Mouse (Mus musculus): ENCODE results near the gene Adipor2. TPM values are rescaled to one million over a fixed set of nuclear protein-coding genes. Genes with fewer than 3 reads are reported as not detected.

The Adipor2 gene
- total RNA-seq, 1 experiment, result 59.4 TPM

DNA sequence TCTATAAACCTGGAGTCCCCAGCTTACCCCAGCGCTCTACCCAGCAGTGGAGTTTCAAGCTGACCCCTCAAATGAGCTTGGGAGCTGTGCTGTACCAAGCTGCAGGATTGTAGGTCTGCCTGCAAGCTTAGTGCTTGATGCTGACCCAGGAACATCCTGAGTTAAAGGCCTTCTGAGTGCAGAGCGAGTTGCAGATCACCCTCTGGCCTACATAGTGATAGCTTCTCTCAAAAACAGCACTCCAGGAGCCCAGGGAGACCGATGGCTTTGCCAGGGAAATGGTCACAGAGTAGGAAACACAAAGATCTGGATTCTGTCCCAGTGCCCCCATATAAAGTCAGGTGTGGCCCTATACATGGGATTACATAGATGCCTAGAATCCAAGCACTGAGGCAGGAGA is 6.0 kb downstream of the Adipor2 start:
- no peak for TF ChIP-seq MAFK (IDR thresholded peaks at IDR 0.05; ENCODE audit: insufficient read depth, low read depth, low read length)
- TF ChIP-seq ZNF384 (IDR thresholded peaks at IDR 0.05; ENCODE audit: low read depth, low read length), result no peak
- no peak for TF ChIP-seq CHD2 (IDR thresholded peaks at IDR 0.05; ENCODE audit: low read depth, low read length)
- TF ChIP-seq HCFC1 (IDR thresholded peaks at IDR 0.05; ENCODE audit: borderline replicate concordance, insufficient read depth, low read length), result no peak
- no peak for TF ChIP-seq ZC3H11A (IDR thresholded peaks at IDR 0.05; ENCODE audit: borderline replicate concordance, low read depth, low read length)
- Histone ChIP-seq H3K27ac (ENCODE audit: insufficient read depth, low read depth, low read length, poor library complexity, severe bottlenecking) (no peak overlapping the region), H3K4me1 (ENCODE audit: control insufficient read depth in 2 of 2, insufficient read depth in 2 of 2, low read length in 2 of 2, poor library complexity in 1 of 2) (peaks cover 2 to 30% of the 10 kb centered on the region in 2 experiments; a peak in 3 of 4 replicates), H3K9ac (ENCODE audit: insufficient read depth, low read depth, low read length, poor library complexity, severe bottlenecking) (no peak overlapping the region), H3K9me3 (ENCODE audit: control insufficient read depth, insufficient read depth, low read depth, low read length) (no peaks in the 10 kb centered on the region), H3K36me3 (ENCODE audit: control insufficient read depth, insufficient read depth, low read length, poor library complexity, severe bottlenecking) (peaks cover 20% of the 10 kb centered on the region; the same call in 1 of the 2 replicates), H3K4me3 (ENCODE audit: insufficient read depth in 1 of 2, low read depth in 1 of 2, low read length in 2 of 2, poor library complexity in 1 of 2, severe bottlenecking in 1 of 2) (no peak overlapping the region)
- in situ Hi-C loops (cut with MboI; ENCODE audit: low sequenced_read_pairs in 2 of 2, unreplicated experiment in 2 of 2), result no loop called here
- no peak for DNase-seq (ENCODE audit: low read depth, low spot score)

DNA sequence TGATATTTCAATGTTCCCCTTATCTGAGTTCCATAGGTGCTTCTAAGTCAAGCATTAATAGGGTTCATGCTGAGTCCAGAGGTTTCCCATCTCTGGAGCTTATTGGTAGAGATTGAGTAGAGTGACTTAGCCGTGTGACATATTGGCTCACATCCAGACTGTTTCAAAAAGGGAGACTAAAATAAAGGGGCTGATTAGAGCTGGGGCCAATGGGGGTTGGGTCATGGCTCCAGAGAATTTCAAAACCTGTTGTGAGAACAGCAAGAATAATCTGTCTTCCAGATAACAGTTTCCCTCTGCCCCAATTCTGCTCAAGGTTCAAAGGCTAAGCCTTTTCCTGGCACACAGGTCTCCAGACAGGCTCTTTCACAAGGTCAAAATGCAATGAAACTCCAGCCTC is 7.7 kb downstream of the Adipor2 start:
- Histone ChIP-seq H3K9ac (ENCODE audit: insufficient read depth, low read depth, low read length, poor library complexity, severe bottlenecking) (no peak overlapping the region), H3K4me3 (ENCODE audit: insufficient read depth in 1 of 2, low read depth in 1 of 2, low read length in 2 of 2, poor library complexity in 1 of 2, severe bottlenecking in 1 of 2) (no peak overlapping the region), H3K4me1 (ENCODE audit: control insufficient read depth in 2 of 2, insufficient read depth in 2 of 2, low read length in 2 of 2, poor library complexity in 1 of 2) (peaks cover 2 to 24% of the 10 kb centered on the region in 2 experiments; a peak in 3 of 4 replicates), H3K27ac (ENCODE audit: insufficient read depth, low read depth, low read length, poor library complexity, severe bottlenecking) (no peak overlapping the region), H3K9me3 (ENCODE audit: control insufficient read depth, insufficient read depth, low read depth, low read length) (no peaks in the 10 kb centered on the region), H3K36me3 (ENCODE audit: control insufficient read depth, insufficient read depth, low read length, poor library complexity, severe bottlenecking) (peaks cover 22% of the 10 kb centered on the region)
- DNase-seq (ENCODE audit: low read depth, low spot score), result no peak
- TF ChIP-seq MAFK (IDR thresholded peaks at IDR 0.05; ENCODE audit: insufficient read depth, low read depth, low read length) (no peak), ZNF384 (IDR thresholded peaks at IDR 0.05; ENCODE audit: low read depth, low read length) (no peak), CHD2 (IDR thresholded peaks at IDR 0.05; ENCODE audit: low read depth, low read length) (no peak), HCFC1 (IDR thresholded peaks at IDR 0.05; ENCODE audit: borderline replicate concordance, insufficient read depth, low read length) (no peak), ZC3H11A (IDR thresholded peaks at IDR 0.05; ENCODE audit: borderline replicate concordance, low read depth, low read length) (no peak)
- in situ Hi-C loops (cut with MboI; ENCODE audit: low sequenced_read_pairs in 2 of 2, unreplicated experiment in 2 of 2), result no loop called here

DNA sequence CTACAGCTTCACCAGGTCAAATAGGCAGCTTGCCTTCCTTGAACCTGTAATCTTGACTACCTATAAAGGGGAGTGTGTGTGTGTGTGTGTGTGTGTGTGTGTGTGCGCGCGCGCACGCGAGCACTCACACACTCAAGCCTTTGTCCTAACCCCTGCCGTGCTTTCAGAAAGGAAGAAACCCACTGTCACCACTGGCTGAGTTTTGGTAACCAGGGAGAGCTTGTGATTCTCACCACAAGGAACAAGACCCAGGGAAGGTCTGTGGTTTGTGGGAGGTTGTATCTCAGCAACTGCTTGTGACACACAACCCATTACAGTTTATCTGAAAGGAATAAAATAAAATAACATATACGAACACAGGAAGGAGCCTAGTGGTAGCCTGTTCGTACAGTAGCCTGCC is 8.9 kb downstream of the Adipor2 start:
- in situ Hi-C loops (cut with MboI; ENCODE audit: low sequenced_read_pairs in 2 of 2, unreplicated experiment in 2 of 2), result no loop called here
- no peak overlapping the region for H3K4me3 ChIP-seq (ENCODE audit: insufficient read depth in 1 of 2, low read depth in 1 of 2, low read length in 2 of 2, poor library complexity in 1 of 2, severe bottlenecking in 1 of 2)
- H3K36me3 ChIP-seq (ENCODE audit: control insufficient read depth, insufficient read depth, low read length, poor library complexity, severe bottlenecking), result peaks cover 25% of the 10 kb centered on the region
- DNase-seq (ENCODE audit: low read depth, low spot score), result no peak
- H3K9me3 ChIP-seq (ENCODE audit: control insufficient read depth, insufficient read depth, low read depth, low read length), result no peaks in the 10 kb centered on the region
- H3K27ac ChIP-seq (ENCODE audit: insufficient read depth, low read depth, low read length, poor library complexity, severe bottlenecking), result no peak overlapping the region
- H3K9ac ChIP-seq (ENCODE audit: insufficient read depth, low read depth, low read length, poor library complexity, severe bottlenecking), result no peak overlapping the region
- H3K4me1 ChIP-seq (ENCODE audit: control insufficient read depth in 2 of 2, insufficient read depth in 2 of 2, low read length in 2 of 2, poor library complexity in 1 of 2), result peaks cover 2 to 21% of the 10 kb centered on the region in 2 experiments; a peak in 3 of 4 replicates
- TF ChIP-seq MAFK (IDR thresholded peaks at IDR 0.05; ENCODE audit: insufficient read depth, low read depth, low read length), result no peak
- TF ChIP-seq ZNF384 (IDR thresholded peaks at IDR 0.05; ENCODE audit: low read depth, low read length), result no peak
- TF ChIP-seq ZC3H11A (IDR thresholded peaks at IDR 0.05; ENCODE audit: borderline replicate concordance, low read depth, low read length), result no peak
- TF ChIP-seq CHD2 (IDR thresholded peaks at IDR 0.05; ENCODE audit: low read depth, low read length), result no peak
- TF ChIP-seq HCFC1 (IDR thresholded peaks at IDR 0.05; ENCODE audit: borderline replicate concordance, insufficient read depth, low read length), result no peak

DNA sequence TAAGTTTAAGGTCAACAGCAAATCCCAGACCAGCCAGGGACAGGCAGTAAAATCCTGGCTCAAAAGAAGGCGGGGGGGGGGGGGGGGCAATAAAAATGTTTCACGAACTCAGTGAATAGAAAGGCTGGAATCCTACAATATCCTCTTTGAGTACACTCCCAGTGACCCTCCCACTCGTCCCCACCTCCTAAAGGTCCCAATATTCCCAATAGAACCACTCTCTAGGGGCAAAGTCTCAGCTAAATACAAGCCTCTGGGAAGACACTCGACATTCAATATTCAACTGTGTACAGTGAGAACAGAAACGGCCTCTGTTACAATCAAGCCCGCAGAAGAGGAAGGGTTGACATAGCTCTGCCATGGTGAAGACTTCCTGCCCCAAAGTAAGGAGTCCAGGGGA is 9.7 kb downstream of the Adipor2 start:
- in situ Hi-C loops (cut with MboI; ENCODE audit: low sequenced_read_pairs in 2 of 2, unreplicated experiment in 2 of 2), result no loop called here
- no peak for DNase-seq (ENCODE audit: low read depth, low spot score)
- Histone ChIP-seq H3K27ac (ENCODE audit: insufficient read depth, low read depth, low read length, poor library complexity, severe bottlenecking) (no peak overlapping the region), H3K9ac (ENCODE audit: insufficient read depth, low read depth, low read length, poor library complexity, severe bottlenecking) (no peak overlapping the region), H3K4me3 (ENCODE audit: insufficient read depth in 1 of 2, low read depth in 1 of 2, low read length in 2 of 2, poor library complexity in 1 of 2, severe bottlenecking in 1 of 2) (no peak overlapping the region), H3K4me1 (ENCODE audit: control insufficient read depth in 2 of 2, insufficient read depth in 2 of 2, low read length in 2 of 2, poor library complexity in 1 of 2) (peaks cover 2 to 22% of the 10 kb centered on the region in 2 experiments; a peak in 3 of 4 replicates), H3K36me3 (ENCODE audit: control insufficient read depth, insufficient read depth, low read length, poor library complexity, severe bottlenecking) (peaks cover 25% of the 10 kb centered on the region), H3K9me3 (ENCODE audit: control insufficient read depth, insufficient read depth, low read depth, low read length) (no peaks in the 10 kb centered on the region)
- no peak for TF ChIP-seq ZC3H11A (IDR thresholded peaks at IDR 0.05; ENCODE audit: borderline replicate concordance, low read depth, low read length)
- no peak for TF ChIP-seq MAFK (IDR thresholded peaks at IDR 0.05; ENCODE audit: insufficient read depth, low read depth, low read length)
- TF ChIP-seq HCFC1 (IDR thresholded peaks at IDR 0.05; ENCODE audit: borderline replicate concordance, insufficient read depth, low read length), result no peak
- TF ChIP-seq CHD2 (IDR thresholded peaks at IDR 0.05; ENCODE audit: low read depth, low read length), result no peak
- no peak for TF ChIP-seq ZNF384 (IDR thresholded peaks at IDR 0.05; ENCODE audit: low read depth, low read length)

DNA sequence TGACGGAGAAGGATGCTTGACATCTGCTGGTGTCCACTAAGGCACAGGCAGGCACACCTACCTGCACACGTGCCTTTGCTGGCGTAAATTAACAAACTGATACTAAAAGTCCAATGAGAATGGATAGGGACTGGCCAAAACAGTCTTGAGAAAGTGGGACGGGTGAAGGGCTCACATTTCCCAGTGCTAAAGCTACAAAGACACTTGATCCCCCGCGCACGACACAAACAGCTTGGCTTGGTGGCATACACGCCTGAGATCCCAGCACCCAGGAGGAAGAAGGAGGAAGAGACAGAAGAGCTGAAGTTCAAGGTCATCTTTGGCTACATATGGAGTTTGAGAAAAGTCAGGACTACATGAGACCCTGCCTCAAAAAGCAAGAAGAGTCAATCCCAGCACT is 11.0 kb downstream of the Adipor2 start:
- in situ Hi-C loops (cut with MboI; ENCODE audit: low sequenced_read_pairs in 2 of 2, unreplicated experiment in 2 of 2), result no loop called here
- no peak for TF ChIP-seq ZC3H11A (IDR thresholded peaks at IDR 0.05; ENCODE audit: borderline replicate concordance, low read depth, low read length)
- no peak for TF ChIP-seq MAFK (IDR thresholded peaks at IDR 0.05; ENCODE audit: insufficient read depth, low read depth, low read length)
- TF ChIP-seq HCFC1 (IDR thresholded peaks at IDR 0.05; ENCODE audit: borderline replicate concordance, insufficient read depth, low read length), result no peak
- no peak for TF ChIP-seq ZNF384 (IDR thresholded peaks at IDR 0.05; ENCODE audit: low read depth, low read length)
- no peak for TF ChIP-seq CHD2 (IDR thresholded peaks at IDR 0.05; ENCODE audit: low read depth, low read length)
- Histone ChIP-seq H3K27ac (ENCODE audit: insufficient read depth, low read depth, low read length, poor library complexity, severe bottlenecking) (no peak overlapping the region), H3K4me3 (ENCODE audit: insufficient read depth in 1 of 2, low read depth in 1 of 2, low read length in 2 of 2, poor library complexity in 1 of 2, severe bottlenecking in 1 of 2) (no peak overlapping the region), H3K36me3 (ENCODE audit: control insufficient read depth, insufficient read depth, low read length, poor library complexity, severe bottlenecking) (peaks cover 19% of the 10 kb centered on the region), H3K4me1 (ENCODE audit: control insufficient read depth in 2 of 2, insufficient read depth in 2 of 2, low read length in 2 of 2, poor library complexity in 1 of 2) (peaks cover 2 to 19% of the 10 kb centered on the region in 2 experiments; a peak in 3 of 4 replicates), H3K9me3 (ENCODE audit: control insufficient read depth, insufficient read depth, low read depth, low read length) (no peaks in the 10 kb centered on the region), H3K9ac (ENCODE audit: insufficient read depth, low read depth, low read length, poor library complexity, severe bottlenecking) (no peak overlapping the region)
- DNase-seq (ENCODE audit: low read depth, low spot score), result no peak
